Comparison of ENCODE assay signal across 33 mouse cellular contexts in genomic region chr15:22578617-22578990, GRCm38 (mm10). TPM values are rescaled to one million over a fixed set of nuclear protein-coding genes. Genes with fewer than 3 reads are reported as not detected.
DNase-seq lines count a peak whose midpoint lies in the region; ATAC-seq lines count a peak whose summit lies in the region.
"Had no signal": no experiment of that assay in that cellular context is flagged by ENCODE, and none has a peak within 500 bp of the region (broad histone marks: within the 10 kb centered on the region; RNA-seq: fewer than 3 reads in every experiment).

No protein-coding gene starts in this region.

- no peaks in the 10 kb centered on the region for H3K27me3 ChIP-seq in hindbrain, embryonic 10.5 days (ENCODE audit: insufficient read depth, poor library complexity, severe bottlenecking)
- no peaks in the 10 kb centered on the region for H3K27me3 ChIP-seq in hindbrain, embryonic 16.5 days (replicated peaks; ENCODE audit: control insufficient read depth, insufficient read depth, low read length)
- no peaks in the 10 kb centered on the region for H3K27me3 ChIP-seq in kidney, embryonic 16.5 days (ENCODE audit: insufficient read depth, low read length)
- no peaks in the 10 kb centered on the region for H3K27me3 ChIP-seq in embryonic facial prominence, embryonic 10.5 days (replicated peaks; ENCODE audit: low read depth, poor library complexity, severe bottlenecking)
- H3K27me3 ChIP-seq in limb, embryonic 11.5 days (ENCODE audit: control insufficient read depth, insufficient read depth, low read length), result no peaks in the 10 kb centered on the region
- no peaks in the 10 kb centered on the region for H3K27me3 ChIP-seq in intestine, embryonic 15.5 days (replicated peaks)
- H3K27me3 ChIP-seq: embryonic facial prominence, embryonic 12.5 days; heart, embryonic 15.5 days; hindbrain, embryonic 15.5 days; neural tube, embryonic 13.5 days; Patski had no signal

- no peaks in the 10 kb centered on the region for H3K36me3 ChIP-seq in hindbrain, embryonic 10.5 days
- H3K36me3 ChIP-seq in hindbrain, embryonic 16.5 days (ENCODE audit: control insufficient read depth, insufficient read depth, low read length), result no peaks in the 10 kb centered on the region
- H3K36me3 ChIP-seq in kidney, embryonic 16.5 days (ENCODE audit: insufficient read depth, low read length), result no peaks in the 10 kb centered on the region
- no peaks in the 10 kb centered on the region for H3K36me3 ChIP-seq in embryonic facial prominence, embryonic 10.5 days (replicated peaks)
- no peaks in the 10 kb centered on the region for H3K36me3 ChIP-seq in limb, embryonic 11.5 days (ENCODE audit: control insufficient read depth, insufficient read depth, low read length)
- no peaks in the 10 kb centered on the region for H3K36me3 ChIP-seq in intestine, embryonic 15.5 days
- H3K36me3 ChIP-seq: embryonic facial prominence, embryonic 12.5 days; heart, embryonic 15.5 days; hindbrain, embryonic 15.5 days; neural tube, embryonic 13.5 days had no signal

- ATAC-seq in hindbrain, embryonic 16.5 days, result no peak
- ATAC-seq in kidney, embryonic 16.5 days (ENCODE audit: low FRiP score, low TSS enrichment), result peak; percentile 81
- ATAC-seq in limb, embryonic 11.5 days (ENCODE audit: insufficient number of reproducible peaks, low FRiP score, low TSS enrichment, low read depth), result peak; percentile 54; the same call in 1 of the 2 replicates
- no peak for ATAC-seq in granulocyte monocyte progenitor cell, adult 5-6 weeks (replicated peaks; ENCODE audit: poor library complexity, severe bottlenecking)
- ATAC-seq in intestine, embryonic 15.5 days, result no peak
- ATAC-seq: forebrain, postnatal 0 days; intestine, embryonic 16.5 days; Patski had no signal

- peaks cover 2% of the 10 kb centered on the region; the same call in 1 of the 2 replicates for H3K9me3 ChIP-seq in hindbrain, embryonic 10.5 days
- no peaks in the 10 kb centered on the region for H3K9me3 ChIP-seq in hindbrain, embryonic 16.5 days (ENCODE audit: control insufficient read depth, low read length)
- H3K9me3 ChIP-seq in kidney, embryonic 16.5 days (ENCODE audit: low read length), result 0 out of 2 replicates have a peak, but pooled peaks cover 2% of the 10 kb centered on the region
- H3K9me3 ChIP-seq in embryonic facial prominence, embryonic 10.5 days, result no peaks in the 10 kb centered on the region
- H3K9me3 ChIP-seq in limb, embryonic 11.5 days (ENCODE audit: control insufficient read depth, low read length), result no peaks in the 10 kb centered on the region
- H3K9me3 ChIP-seq in intestine, embryonic 15.5 days, result no peaks in the 10 kb centered on the region
- H3K9me3 ChIP-seq: heart, embryonic 15.5 days; hindbrain, embryonic 15.5 days; neural tube, embryonic 13.5 days had no signal

- no peak overlapping the region for H3K4me3 ChIP-seq in hindbrain, embryonic 10.5 days
- no peak overlapping the region for H3K4me3 ChIP-seq in hindbrain, embryonic 16.5 days (ENCODE audit: low read length)
- no peak overlapping the region for H3K4me3 ChIP-seq in kidney, embryonic 16.5 days (ENCODE audit: low read length)
- H3K4me3 ChIP-seq in embryonic facial prominence, embryonic 10.5 days, result no peak overlapping the region
- H3K4me3 ChIP-seq in limb, embryonic 11.5 days (ENCODE audit: low read depth, low read length), result no peak overlapping the region
- H3K4me3 ChIP-seq in intestine, embryonic 15.5 days (replicated peaks), result no peak overlapping the region
- H3K4me3 ChIP-seq: embryonic facial prominence, embryonic 12.5 days; heart, embryonic 15.5 days; hindbrain, embryonic 15.5 days; neural tube, embryonic 13.5 days had no signal

- no peak overlapping the region for H3K4me2 ChIP-seq in hindbrain, embryonic 16.5 days (ENCODE audit: low read length)
- no peak overlapping the region for H3K4me2 ChIP-seq in kidney, embryonic 16.5 days (replicated peaks; ENCODE audit: low read depth, low read length)
- no peak overlapping the region for H3K4me2 ChIP-seq in limb, embryonic 11.5 days (ENCODE audit: low read depth, severe bottlenecking)
- H3K4me2 ChIP-seq in intestine, embryonic 15.5 days (replicated peaks), result no peak overlapping the region
- H3K4me2 ChIP-seq: embryonic facial prominence, embryonic 12.5 days; heart, embryonic 15.5 days; hindbrain, embryonic 15.5 days; neural tube, embryonic 13.5 days had no signal

- 22% methylated on average over 3 of the region's 3 CpGs for WGBS in hindbrain, embryonic 10.5 days
- 17% methylated on average over 3 of the region's 3 CpGs for WGBS in hindbrain, embryonic 16.5 days
- 20% methylated on average over 3 of the region's 3 CpGs for WGBS in kidney, embryonic 16.5 days
- WGBS in embryonic facial prominence, embryonic 10.5 days, result 22% methylated on average over 3 of the region's 3 CpGs
- 13% methylated on average over 3 of the region's 3 CpGs for WGBS in limb, embryonic 11.5 days
- WGBS in intestine, embryonic 15.5 days, result 49% methylated on average over 3 of the region's 3 CpGs

- H3K9ac ChIP-seq in hindbrain, embryonic 16.5 days (ENCODE audit: low read depth, low read length), result no peak overlapping the region
- no peak overlapping the region for H3K9ac ChIP-seq in kidney, embryonic 16.5 days (replicated peaks; ENCODE audit: low read length)
- no peak overlapping the region for H3K9ac ChIP-seq in limb, embryonic 11.5 days (ENCODE audit: low read length)
- no peak overlapping the region for H3K9ac ChIP-seq in intestine, embryonic 15.5 days
- H3K9ac ChIP-seq: embryonic facial prominence, embryonic 12.5 days; forebrain, postnatal 0 days; heart, embryonic 15.5 days; hindbrain, embryonic 15.5 days; liver, embryonic 14.5 days; neural tube, embryonic 13.5 days had no signal

- peak; percentile 7 for DNase-seq in hindbrain, embryonic 10.5 days (ENCODE audit: low spot score)
- DNase-seq in kidney, adult 18-20 months, result no peak
- no peak for DNase-seq in embryonic facial prominence, embryonic 10.5 days (ENCODE audit: low spot score)
- peak; percentile 25 for DNase-seq in limb, embryonic 11.5 days (ENCODE audit: low spot score)
- DNase-seq: adrenal gland, postnatal 14 days; cerebellum, adult 2 months; cerebellum, postnatal 25 days; forebrain, postnatal 0 days; layer of hippocampus, postnatal 36 days; left cerebral cortex, postnatal 4 days; liver; lung, adult 2 months; lung, postnatal 10 days; right cerebral cortex, postnatal 4 days; thymus, adult 18-20 months; thymus, postnatal 25 days had no signal

- peak overlapping the region; percentile 45; the same call in 1 of the 2 replicates for H3K27ac ChIP-seq in hindbrain, embryonic 10.5 days
- H3K27ac ChIP-seq in hindbrain, embryonic 16.5 days (ENCODE audit: low read depth, low read length), result no peak overlapping the region
- no peak overlapping the region for H3K27ac ChIP-seq in kidney, embryonic 16.5 days (ENCODE audit: low read length)
- H3K27ac ChIP-seq in embryonic facial prominence, embryonic 10.5 days (replicated peaks), result peak overlapping the region; percentile 59; the same call in 1 of the 2 replicates
- H3K27ac ChIP-seq in limb, embryonic 11.5 days (replicated peaks; ENCODE audit: low read depth, low read length), result no peak overlapping the region
- H3K27ac ChIP-seq in intestine, embryonic 15.5 days, result no peak overlapping the region
- H3K27ac ChIP-seq: embryonic facial prominence, embryonic 12.5 days; heart, embryonic 15.5 days; hindbrain, embryonic 15.5 days; kidney, postnatal 0 days; liver, embryonic 14.5 days; neural tube, embryonic 13.5 days; stomach, postnatal 0 days had no signal

- H3K4me1 ChIP-seq in hindbrain, embryonic 10.5 days (replicated peaks), result peaks cover 9% of the 10 kb centered on the region
- H3K4me1 ChIP-seq in hindbrain, embryonic 16.5 days (ENCODE audit: control insufficient read depth, insufficient read depth, low read depth, low read length), result no peaks in the 10 kb centered on the region
- H3K4me1 ChIP-seq in kidney, embryonic 16.5 days (ENCODE audit: insufficient read depth, low read length), result no peaks in the 10 kb centered on the region
- peaks cover 12% of the 10 kb centered on the region for H3K4me1 ChIP-seq in embryonic facial prominence, embryonic 10.5 days
- peaks cover 4% of the 10 kb centered on the region; the same call in 1 of the 2 replicates for H3K4me1 ChIP-seq in limb, embryonic 11.5 days (ENCODE audit: control insufficient read depth, insufficient read depth, low read length)
- no peaks in the 10 kb centered on the region for H3K4me1 ChIP-seq in intestine, embryonic 15.5 days (replicated peaks)
- H3K4me1 ChIP-seq: embryonic facial prominence, embryonic 12.5 days; heart, embryonic 15.5 days; hindbrain, embryonic 15.5 days; neural tube, embryonic 13.5 days had no signal

RNA-seq across cellular contexts. Expression of gene Cdh18, which starts 29.8 kb away (rescaled TPM):
- polyA plus RNA-seq in hindbrain, embryonic 10.5 days (2016; fragmentation: Nextera tagmentation; extraction: Ambion mirVana), result 0.19 and 0.50 TPM in 2 replicates
- polyA plus RNA-seq in hindbrain, embryonic 16.5 days (2015; fragmentation: Nextera tagmentation; extraction: Ambion mirVana), result 10.6 and 13.2 TPM in 2 replicates
- 0.12 and 0.19 TPM in 2 replicates for polyA plus RNA-seq in kidney, embryonic 16.5 days (2015; fragmentation: Nextera tagmentation; extraction: Ambion mirVana)
- polyA plus RNA-seq in embryonic facial prominence, embryonic 10.5 days (2016; fragmentation: Nextera tagmentation; extraction: Ambion mirVana), result 0.09 and 0.10 TPM in 2 replicates
- not detected in 2 replicates for polyA plus RNA-seq in limb, embryonic 11.5 days (2014; fragmentation: Nextera tagmentation; extraction: Ambion mirVana)
- not detected in 2 replicates for total RNA-seq in granulocyte monocyte progenitor cell, adult 5-6 weeks (2014; fragmentation: Nextera tagmentation)
- not detected in 2 replicates for total RNA-seq in granulocyte monocyte progenitor cell, adult 5-6 weeks (2017)
- 0.67 and 0.78 TPM in 2 replicates for polyA plus RNA-seq in intestine, embryonic 15.5 days (2015; fragmentation: Nextera tagmentation; extraction: Ambion mirVana)
- total RNA-seq: gastrocnemius, adult 8-10 months; heart, postnatal 25 days; MEL had no signal
- polyA plus RNA-seq: lung, adult 2 months; Patski; spleen, adult 2 months had no signal

Comparison
In these comparisons a context has a peak if more than half of its experiments do, and no peak if none do; other contexts are left out.
1. H3K27ac ChIP-seq: peak in hindbrain, embryonic 10.5 days (single experiment) and embryonic facial prominence, embryonic 10.5 days (single experiment); none in hindbrain, embryonic 16.5 days (single experiment), kidney, embryonic 16.5 days (single experiment), limb, embryonic 11.5 days (single experiment) and intestine, embryonic 15.5 days (single experiment).
2. DNase-seq: peak in hindbrain, embryonic 10.5 days (single experiment) and limb, embryonic 11.5 days (single experiment); none in kidney, adult 18-20 months (single experiment) and embryonic facial prominence, embryonic 10.5 days (single experiment).
3. ATAC-seq: peak in kidney, embryonic 16.5 days (single experiment) and limb, embryonic 11.5 days (single experiment); none in hindbrain, embryonic 16.5 days (single experiment), granulocyte monocyte progenitor cell, adult 5-6 weeks (single experiment) and intestine, embryonic 15.5 days (single experiment).